Mouse (Mus musculus): ENCODE data around the gene 5330417C22Rik. TPM values are rescaled to one million over a fixed set of nuclear protein-coding genes. Genes with fewer than 3 reads are reported as not detected.

Gene 5330417C22Rik
- polyA plus RNA-seq, 1 experiment from 2014 or later = 8.7 TPM

DNA sequence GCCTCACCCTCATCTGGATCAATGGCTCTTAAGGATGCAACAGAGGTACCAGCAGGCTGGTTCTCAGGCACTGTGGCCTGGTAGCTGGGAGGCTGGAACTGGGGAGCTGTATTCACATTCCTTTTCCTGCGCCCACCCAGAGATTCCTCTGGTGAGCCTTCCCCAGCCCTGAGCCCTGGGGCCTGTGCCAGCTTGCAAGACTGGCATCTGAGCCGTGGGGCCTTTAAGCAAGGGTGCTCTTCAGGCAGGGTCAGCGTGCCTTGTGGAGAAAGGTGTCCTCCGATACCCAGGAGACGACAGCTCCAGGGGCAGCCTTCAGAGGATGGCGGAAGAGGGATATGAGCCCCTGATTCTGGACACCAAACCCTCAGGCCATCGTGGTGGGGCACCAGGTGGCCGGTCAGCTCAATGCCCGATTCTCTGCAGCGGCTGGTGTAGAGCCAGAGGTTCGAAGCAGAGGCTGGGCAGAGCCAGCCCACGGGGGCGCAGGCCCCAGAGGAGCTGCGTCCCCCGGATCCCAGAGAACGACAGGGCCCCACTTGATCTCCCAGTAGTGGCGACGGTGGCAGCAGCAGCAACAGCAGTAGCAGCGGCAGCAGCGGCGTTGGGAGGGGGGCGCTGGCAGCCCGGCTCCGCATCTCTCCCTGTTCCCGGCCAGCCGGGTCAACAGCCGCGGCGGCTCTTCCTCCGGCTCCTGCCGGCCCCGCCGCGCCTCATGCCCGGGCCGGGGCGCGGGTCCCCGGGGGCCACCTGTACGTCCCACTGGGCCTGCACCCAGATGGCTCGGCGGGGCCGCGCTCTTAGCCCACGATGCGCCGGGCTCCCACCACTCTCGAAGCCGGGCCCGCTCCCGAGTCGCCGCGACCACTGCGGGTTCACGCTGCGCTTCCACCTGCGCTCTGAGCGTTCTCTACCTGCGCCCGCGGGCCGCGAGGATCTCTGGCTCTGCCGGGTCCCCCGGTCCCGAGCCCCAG lies 121.2 kb downstream of the 5330417C22Rik start, which contains the start of gene Celsr2:
Gene Celsr2 (minus strand): TSS at position 696 of the 974 bp plus-strand sequence.
- H3K27ac ChIP-seq (ENCODE audit: low read depth, low read length) = peak within 1 kb of the TSS; percentile 94
- no peaks in the 10 kb centered on the region for H3K27me3 ChIP-seq (replicated peaks; ENCODE audit: control insufficient read depth, insufficient read depth, low read length)
- peak within 1 kb of the TSS; percentile 95 for H3K4me3 ChIP-seq (ENCODE audit: low read depth, low read length)
- 3% methylated on average over 61 of the region's 67 CpGs for WGBS
- peak within 1 kb of the TSS; percentile 98 for H3K9ac ChIP-seq (ENCODE audit: low read length)
- H3K36me3 ChIP-seq (ENCODE audit: control insufficient read depth, insufficient read depth, low read length) = peaks cover 29% of the 10 kb centered on the region
- ATAC-seq (peak; percentile 42), DNase-seq (ENCODE audit: low spot score) (peak; percentile 56)
- peaks cover 7% of the 10 kb centered on the region for H3K9me3 ChIP-seq (replicated peaks; ENCODE audit: control insufficient read depth, low read length)
- peaks cover 29% of the 10 kb centered on the region for H3K4me1 ChIP-seq (ENCODE audit: control insufficient read depth, insufficient read depth, low read length)
- peak within 1 kb of the TSS; percentile 86 for H3K4me2 ChIP-seq (ENCODE audit: low read length)

DNA sequence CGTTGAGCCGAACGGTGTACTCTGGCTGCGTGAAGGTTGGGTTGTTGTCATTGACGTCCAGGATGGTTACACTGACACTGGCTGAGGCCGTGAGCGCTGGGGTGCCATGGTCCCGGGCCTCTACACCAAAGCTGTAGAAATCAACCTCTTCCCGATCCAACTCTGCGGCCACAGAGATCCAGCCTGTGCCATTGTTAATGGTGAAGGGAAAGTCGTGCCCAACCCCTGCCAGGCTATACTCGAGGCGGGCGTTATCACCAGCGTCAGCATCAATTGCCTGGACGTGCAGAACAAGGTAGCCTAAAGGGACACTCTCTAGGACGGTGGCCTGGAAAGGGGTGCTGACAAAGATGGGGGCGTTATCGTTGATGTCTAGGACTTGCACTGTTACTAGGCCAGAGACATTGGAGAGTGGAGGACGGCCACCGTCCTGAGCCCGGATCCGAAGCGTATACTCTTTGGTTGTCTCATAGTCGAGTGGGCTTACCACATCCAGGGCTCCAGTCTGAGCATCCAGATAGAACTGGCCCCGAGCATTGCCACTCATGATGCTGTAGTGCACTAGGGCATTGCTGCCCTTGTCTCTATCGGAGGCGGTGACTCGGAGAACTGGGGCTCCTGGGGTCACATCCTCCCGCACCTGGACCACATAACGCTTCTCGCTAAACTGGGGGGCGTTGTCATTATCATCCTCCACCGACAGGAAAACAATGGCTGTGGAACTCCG lies 122.5 kb downstream of the 5330417C22Rik start:
- Histone ChIP-seq H3K9me3 (replicated peaks; ENCODE audit: control insufficient read depth, low read length) (peaks cover 7% of the 10 kb centered on the region), H3K9ac (ENCODE audit: low read length) (no peak overlapping the region), H3K36me3 (ENCODE audit: control insufficient read depth, insufficient read depth, low read length) (peaks cover 37% of the 10 kb centered on the region), H3K27ac (ENCODE audit: low read depth, low read length) (no peak overlapping the region), H3K4me1 (ENCODE audit: control insufficient read depth, insufficient read depth, low read length) (peaks cover 39% of the 10 kb centered on the region), H3K4me3 (ENCODE audit: low read depth, low read length) (no peak overlapping the region), H3K4me2 (ENCODE audit: low read length) (no peak overlapping the region), H3K27me3 (replicated peaks; ENCODE audit: control insufficient read depth, insufficient read depth, low read length) (no peaks in the 10 kb centered on the region)
- DNase-seq (ENCODE audit: low spot score) (no peak), ATAC-seq (no peak)
- WGBS = 98% methylated on average over 35 of the region's 35 CpGs

DNA sequence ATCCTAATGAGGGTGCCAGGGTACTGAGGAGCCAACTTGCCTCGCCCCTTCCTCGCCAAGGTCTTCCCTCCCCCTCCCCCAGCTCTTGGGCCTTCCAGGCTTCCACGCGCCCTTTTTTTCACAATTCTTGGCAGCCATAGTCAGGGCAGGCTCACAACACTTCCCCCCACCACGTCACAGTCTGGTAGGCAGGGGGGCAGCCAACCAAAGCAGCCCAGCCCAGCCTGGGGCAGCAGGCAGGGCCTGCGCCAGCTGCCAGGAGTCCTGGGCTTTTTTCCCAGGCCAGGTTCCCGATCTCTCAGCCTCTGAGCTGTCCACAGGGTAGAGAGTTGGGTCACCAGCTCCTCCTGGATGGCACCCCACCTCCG lies 124.6 kb downstream of the 5330417C22Rik start:
- Histone ChIP-seq H3K36me3 (ENCODE audit: control insufficient read depth, insufficient read depth, low read length) (peaks cover 55% of the 10 kb centered on the region), H3K9ac (ENCODE audit: low read length) (peak overlapping the region; percentile 80), H3K4me3 (ENCODE audit: low read depth, low read length) (peak overlapping the region; percentile 38), H3K9me3 (replicated peaks; ENCODE audit: control insufficient read depth, low read length) (peaks cover 7% of the 10 kb centered on the region), H3K4me2 (ENCODE audit: low read length) (peak overlapping the region; percentile 88), H3K27me3 (replicated peaks; ENCODE audit: control insufficient read depth, insufficient read depth, low read length) (no peaks in the 10 kb centered on the region), H3K27ac (ENCODE audit: low read depth, low read length) (peak overlapping the region; percentile 99), H3K4me1 (ENCODE audit: control insufficient read depth, insufficient read depth, low read length) (peaks cover 39% of the 10 kb centered on the region)
- peak; percentile 92 for DNase-seq (ENCODE audit: low spot score)
- 15% methylated on average over 8 of the region's 8 CpGs for WGBS
- peak; percentile 68 for ATAC-seq

DNA sequence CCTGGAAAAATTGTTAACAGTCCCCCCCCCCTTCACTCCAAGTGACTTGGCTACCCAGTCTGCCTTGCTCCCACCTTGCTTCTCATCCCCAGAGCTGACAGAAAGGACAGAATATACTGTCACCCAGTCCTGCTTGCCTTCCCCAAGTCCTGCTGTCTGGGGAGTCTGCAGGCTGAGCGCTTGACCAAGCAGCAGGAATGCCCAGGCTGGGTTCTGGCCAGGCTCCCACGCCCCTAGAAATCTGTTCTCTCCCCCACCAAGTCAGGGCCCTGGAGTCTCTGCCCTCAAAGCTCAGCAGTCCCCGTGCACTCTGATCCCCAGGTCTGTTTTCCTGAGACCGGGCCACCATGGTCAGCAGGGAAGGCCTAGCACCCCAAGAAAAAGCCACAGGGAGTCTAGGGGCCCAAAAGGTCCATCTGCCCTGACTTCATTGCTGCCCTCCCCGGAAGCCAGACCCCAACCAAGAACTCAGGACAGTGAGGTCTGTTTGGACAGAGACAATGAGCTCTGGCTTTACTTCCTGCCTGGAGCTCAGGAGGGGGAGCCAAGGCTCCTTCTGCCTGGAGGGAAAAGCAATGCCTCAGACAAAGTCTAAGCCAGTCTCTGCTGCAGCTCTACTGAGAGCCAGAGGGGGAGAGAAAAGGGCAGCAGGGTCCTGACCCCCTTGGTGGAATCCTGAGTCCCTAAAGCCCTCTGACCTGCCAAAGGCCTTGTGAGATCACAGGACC lies 125.1 kb downstream of the 5330417C22Rik start:
- Histone ChIP-seq H3K27me3 (replicated peaks; ENCODE audit: control insufficient read depth, insufficient read depth, low read length) (no peaks in the 10 kb centered on the region), H3K4me1 (ENCODE audit: control insufficient read depth, insufficient read depth, low read length) (peaks cover 43% of the 10 kb centered on the region), H3K9ac (ENCODE audit: low read length) (peak overlapping the region; percentile 80), H3K9me3 (replicated peaks; ENCODE audit: control insufficient read depth, low read length) (peaks cover 7% of the 10 kb centered on the region), H3K4me2 (ENCODE audit: low read length) (peak overlapping the region; percentile 88), H3K27ac (ENCODE audit: low read depth, low read length) (peak overlapping the region; percentile 99), H3K36me3 (ENCODE audit: control insufficient read depth, insufficient read depth, low read length) (peaks cover 60% of the 10 kb centered on the region), H3K4me3 (ENCODE audit: low read depth, low read length) (peak overlapping the region; percentile 38)
- DNase-seq (ENCODE audit: low spot score) (no peak), ATAC-seq (peak; percentile 16)
- WGBS = 14% methylated on average over 5 of the region's 5 CpGs

DNA sequence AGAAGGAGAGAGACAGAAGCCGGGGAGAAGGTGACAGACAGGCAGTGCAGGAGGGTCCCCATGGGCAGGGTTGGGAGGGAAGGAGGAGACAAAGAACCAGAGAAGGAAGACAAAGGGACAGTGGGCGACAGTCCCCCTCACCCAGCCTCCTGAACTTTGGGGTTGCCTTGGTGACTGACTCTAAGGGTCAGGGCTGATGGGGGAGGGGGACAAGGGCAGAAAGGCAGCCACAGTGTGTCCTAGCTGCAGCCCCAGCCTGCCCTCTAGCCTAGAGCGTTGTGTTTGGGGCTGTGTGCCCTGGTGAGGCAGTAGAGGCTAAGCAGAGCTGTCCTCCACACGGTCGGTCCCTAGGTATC lies 126.0 kb downstream of the 5330417C22Rik start:
- H3K4me2 ChIP-seq (ENCODE audit: low read length) = peak overlapping the region; percentile 88
- DNase-seq (ENCODE audit: low spot score) (peak; percentile 71), ATAC-seq (peak; percentile 33)
- 5% methylated on average over 5 of the region's 5 CpGs for WGBS
- H3K9ac ChIP-seq (ENCODE audit: low read length) = peak overlapping the region; percentile 80
- peaks cover 7% of the 10 kb centered on the region for H3K9me3 ChIP-seq (replicated peaks; ENCODE audit: control insufficient read depth, low read length)
- H3K27ac ChIP-seq (ENCODE audit: low read depth, low read length) = peak overlapping the region; percentile 99
- H3K4me3 ChIP-seq (ENCODE audit: low read depth, low read length) = peak overlapping the region; percentile 38
- no peaks in the 10 kb centered on the region for H3K27me3 ChIP-seq (replicated peaks; ENCODE audit: control insufficient read depth, insufficient read depth, low read length)
- H3K36me3 ChIP-seq (ENCODE audit: control insufficient read depth, insufficient read depth, low read length) = peaks cover 65% of the 10 kb centered on the region
- H3K4me1 ChIP-seq (ENCODE audit: control insufficient read depth, insufficient read depth, low read length) = peaks cover 48% of the 10 kb centered on the region

DNA sequence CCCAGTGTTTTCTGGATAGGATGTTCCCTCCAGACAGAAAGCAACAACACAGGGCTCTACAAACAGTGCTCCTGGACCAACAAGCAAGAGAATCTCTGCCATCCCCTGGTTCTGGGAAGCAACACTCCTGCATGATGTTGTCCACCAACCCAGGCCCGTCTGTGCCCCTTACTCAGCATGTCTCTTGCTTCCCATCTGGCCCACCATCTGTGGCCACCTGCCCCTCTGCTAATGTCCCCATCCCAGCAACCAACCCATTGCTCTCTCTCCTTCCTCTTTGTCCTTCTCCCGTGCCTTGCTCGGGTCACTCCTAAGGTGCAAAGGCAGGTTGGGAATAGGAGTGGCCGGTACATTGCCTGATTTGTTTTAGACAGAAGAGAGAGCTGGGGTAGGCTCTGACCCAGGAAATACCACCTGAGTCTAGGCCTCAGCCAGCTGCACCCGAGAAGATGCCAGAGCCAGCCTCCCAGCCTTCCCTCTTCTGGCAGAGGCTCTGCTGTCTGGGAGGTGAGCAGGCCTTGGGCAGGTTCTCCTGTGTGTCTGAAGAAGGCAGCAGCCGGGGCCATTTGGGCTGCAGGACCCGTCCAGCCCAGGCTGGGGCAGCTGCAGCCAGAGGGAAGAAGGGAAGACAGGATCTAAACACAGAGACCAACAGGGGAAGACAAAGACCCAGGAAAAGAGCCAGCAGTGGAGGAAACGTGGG lies 126.5 kb downstream of the 5330417C22Rik start:
- WGBS = 21% methylated on average over 8 of the region's 8 CpGs
- ATAC-seq = peak; percentile 8
- Histone ChIP-seq H3K27ac (ENCODE audit: low read depth, low read length) (peak overlapping the region; percentile 99), H3K9me3 (replicated peaks; ENCODE audit: control insufficient read depth, low read length) (peaks cover 7% of the 10 kb centered on the region), H3K27me3 (replicated peaks; ENCODE audit: control insufficient read depth, insufficient read depth, low read length) (no peaks in the 10 kb centered on the region), H3K4me2 (ENCODE audit: low read length) (peak overlapping the region; percentile 88), H3K4me1 (ENCODE audit: control insufficient read depth, insufficient read depth, low read length) (peaks cover 47% of the 10 kb centered on the region), H3K36me3 (ENCODE audit: control insufficient read depth, insufficient read depth, low read length) (peaks cover 71% of the 10 kb centered on the region), H3K9ac (ENCODE audit: low read length) (peak overlapping the region; percentile 80), H3K4me3 (ENCODE audit: low read depth, low read length) (peak overlapping the region; percentile 38)
- no peak for DNase-seq (ENCODE audit: low spot score)

DNA sequence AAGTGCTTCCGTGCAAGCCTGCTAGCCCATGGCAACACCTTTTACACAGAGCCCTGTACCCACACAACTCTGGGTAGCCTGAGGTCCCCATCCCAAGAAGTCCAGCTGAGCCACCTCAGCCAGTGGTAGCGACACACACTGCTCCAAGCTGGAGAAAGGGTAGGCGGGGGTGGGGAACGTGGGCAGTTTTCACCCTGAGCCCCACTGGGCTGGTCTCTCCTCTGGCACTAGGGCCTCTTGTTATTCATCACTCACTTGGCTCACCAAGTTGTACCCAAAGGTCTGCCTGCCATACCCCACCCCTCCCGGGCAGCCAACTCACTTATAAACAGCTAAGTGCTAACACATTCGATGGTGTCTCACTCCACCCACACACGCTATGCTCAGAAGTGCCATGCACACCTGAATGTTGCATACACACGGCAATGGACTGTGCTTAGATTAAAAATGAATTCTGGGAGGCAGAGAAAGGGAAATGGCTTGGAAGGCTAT lies 127.8 kb downstream of the 5330417C22Rik start:
- Histone ChIP-seq H3K4me1 (ENCODE audit: control insufficient read depth, insufficient read depth, low read length) (peaks cover 41% of the 10 kb centered on the region), H3K9me3 (replicated peaks; ENCODE audit: control insufficient read depth, low read length) (peaks cover 5% of the 10 kb centered on the region; the same call in 1 of the 2 replicates), H3K9ac (ENCODE audit: low read length) (no peak overlapping the region), H3K36me3 (ENCODE audit: control insufficient read depth, insufficient read depth, low read length) (peaks cover 72% of the 10 kb centered on the region), H3K27ac (ENCODE audit: low read depth, low read length) (no peak overlapping the region), H3K4me3 (ENCODE audit: low read depth, low read length) (no peak overlapping the region), H3K27me3 (replicated peaks; ENCODE audit: control insufficient read depth, insufficient read depth, low read length) (no peaks in the 10 kb centered on the region), H3K4me2 (ENCODE audit: low read length) (no peak overlapping the region)
- 89% methylated on average over 8 of the region's 8 CpGs for WGBS
- ATAC-seq = no peak
- DNase-seq (ENCODE audit: low spot score) = no peak
